Mouse (Mus musculus): ENCODE measurements around the gene Ostc. TPM values are rescaled to one million over a fixed set of nuclear protein-coding genes. Genes with fewer than 3 reads are reported as not detected.

Gene Ostc
- polyA plus RNA-seq, 1 experiment from 2014 or later, result 359 TPM

- no peaks in the 10 kb centered on the region for H3K9me3 ChIP-seq (replicated peaks; ENCODE audit: low read length)
- DNase-seq (ENCODE audit: low spot score) (no peak), ATAC-seq (replicated peaks; ENCODE audit: low FRiP score, low read depth) (no peak)
- WGBS, result 74% methylated on average over 2 of the region's 2 CpGs
- no peaks in the 10 kb centered on the region for H3K27me3 ChIP-seq (ENCODE audit: insufficient read depth, low read length)
- TF ChIP-seq CTCF (IDR thresholded peaks at IDR 0.05; ENCODE audit: low read depth), result no peak
- H3K36me3 ChIP-seq (ENCODE audit: insufficient read depth, low read length), result peaks cover 27% of the 10 kb centered on the region; the same call in 1 of the 2 replicates
- peaks cover 13% of the 10 kb centered on the region; the same call in 1 of the 2 replicates for H3K4me1 ChIP-seq (replicated peaks; ENCODE audit: insufficient read depth, low read length)
- no peak overlapping the region for H3K27ac ChIP-seq
- H3K4me3 ChIP-seq (replicated peaks; ENCODE audit: low read depth, low read length), result no peak overlapping the region
- H3K4me2 ChIP-seq (ENCODE audit: low read length), result no peak overlapping the region
- no peak overlapping the region for H3K9ac ChIP-seq (ENCODE audit: low read depth, low read length)
Observed at GRCm38 (mm10) chr3:130725718-130726117, 16.5 kb upstream of the Ostc start.

DNA sequence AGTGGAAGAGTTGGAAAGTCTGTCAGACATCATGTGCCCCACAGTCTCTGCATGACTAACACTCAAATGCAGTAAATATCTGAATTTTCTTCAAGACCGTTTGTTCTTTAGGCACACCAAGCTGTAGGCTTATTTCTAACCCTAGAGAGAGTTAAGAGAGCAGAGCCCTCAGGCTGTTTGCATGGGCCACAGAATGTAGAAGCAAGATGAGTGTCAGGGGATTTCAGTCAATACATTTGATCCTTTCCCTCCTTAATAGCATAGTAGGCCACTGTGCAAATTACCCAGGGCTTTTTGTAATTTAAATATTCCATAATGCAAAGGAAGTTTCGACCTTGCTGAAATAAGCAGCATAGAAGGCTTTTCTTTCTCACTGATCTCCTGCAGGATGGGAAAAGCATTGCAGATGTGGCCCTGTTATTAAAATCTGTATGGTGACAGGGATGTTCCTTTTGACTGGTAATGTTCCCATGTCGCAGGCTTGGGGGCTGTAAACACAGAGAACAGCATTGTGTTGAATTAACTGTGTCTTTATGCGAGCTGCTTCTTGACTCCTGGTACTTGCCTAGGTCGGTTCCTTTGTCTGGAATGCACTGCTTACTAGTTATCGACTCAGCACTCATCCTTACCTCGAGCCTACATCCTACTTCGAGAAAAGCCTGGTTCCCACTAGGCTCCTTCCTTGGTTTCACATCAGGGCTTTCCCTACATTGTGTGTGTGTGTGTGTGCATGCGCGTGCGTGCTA, 13.7 kb upstream of the Ostc start:
- no peak overlapping the region for H3K4me3 ChIP-seq (replicated peaks; ENCODE audit: low read depth, low read length)
- no peak overlapping the region for H3K9ac ChIP-seq (ENCODE audit: low read depth, low read length)
- no peak for ATAC-seq (replicated peaks; ENCODE audit: low FRiP score, low read depth)
- TF ChIP-seq CTCF (IDR thresholded peaks at IDR 0.05; ENCODE audit: low read depth), result no peak
- H3K36me3 ChIP-seq (ENCODE audit: insufficient read depth, low read length), result peaks cover 24% of the 10 kb centered on the region; the same call in 1 of the 2 replicates
- peaks cover 2% of the 10 kb centered on the region; the same call in 1 of the 2 replicates for H3K4me1 ChIP-seq (replicated peaks; ENCODE audit: insufficient read depth, low read length)
- no peak for DNase-seq (ENCODE audit: low spot score)
- H3K27me3 ChIP-seq (ENCODE audit: insufficient read depth, low read length), result no peaks in the 10 kb centered on the region
- H3K27ac ChIP-seq, result no peak overlapping the region
- no peak overlapping the region for H3K4me2 ChIP-seq (ENCODE audit: low read length)
- no peaks in the 10 kb centered on the region for H3K9me3 ChIP-seq (replicated peaks; ENCODE audit: low read length)
- WGBS, result 82% methylated on average over 11 of the region's 11 CpGs

DNA sequence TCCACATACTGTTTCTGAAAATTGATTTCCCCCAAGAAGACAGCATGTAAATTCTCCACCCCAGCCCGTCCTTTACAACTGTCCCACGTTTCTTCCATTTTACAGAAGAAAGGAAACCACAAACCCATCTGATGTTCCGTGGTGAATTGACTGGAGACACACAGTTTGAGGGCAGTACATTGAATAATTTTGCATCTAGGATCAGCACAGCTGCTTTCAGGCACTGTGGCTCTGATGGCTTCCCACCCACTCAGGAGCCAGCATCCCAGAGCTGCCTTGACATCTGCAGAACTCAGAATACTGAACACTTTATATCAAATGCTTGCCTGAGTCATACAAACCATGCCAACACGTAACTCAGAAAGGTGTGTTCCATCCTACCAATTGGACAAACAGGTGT, 11.0 kb upstream of the Ostc start:
- no peak overlapping the region for H3K4me2 ChIP-seq (ENCODE audit: low read length)
- H3K9me3 ChIP-seq (replicated peaks; ENCODE audit: low read length), result no peaks in the 10 kb centered on the region
- no peak for DNase-seq (ENCODE audit: low spot score)
- ATAC-seq (replicated peaks; ENCODE audit: low FRiP score, low read depth), result no peak
- H3K27me3 ChIP-seq (ENCODE audit: insufficient read depth, low read length), result no peaks in the 10 kb centered on the region
- no peaks in the 10 kb centered on the region for H3K36me3 ChIP-seq (ENCODE audit: insufficient read depth, low read length)
- WGBS, result 90% methylated on average over 4 of the region's 4 CpGs
- no peaks in the 10 kb centered on the region for H3K4me1 ChIP-seq (replicated peaks; ENCODE audit: insufficient read depth, low read length)
- no peak overlapping the region for H3K4me3 ChIP-seq (replicated peaks; ENCODE audit: low read depth, low read length)
- TF ChIP-seq CTCF (IDR thresholded peaks at IDR 0.05; ENCODE audit: low read depth), result no peak
- H3K27ac ChIP-seq, result no peak overlapping the region
- no peak overlapping the region for H3K9ac ChIP-seq (ENCODE audit: low read depth, low read length)

DNA sequence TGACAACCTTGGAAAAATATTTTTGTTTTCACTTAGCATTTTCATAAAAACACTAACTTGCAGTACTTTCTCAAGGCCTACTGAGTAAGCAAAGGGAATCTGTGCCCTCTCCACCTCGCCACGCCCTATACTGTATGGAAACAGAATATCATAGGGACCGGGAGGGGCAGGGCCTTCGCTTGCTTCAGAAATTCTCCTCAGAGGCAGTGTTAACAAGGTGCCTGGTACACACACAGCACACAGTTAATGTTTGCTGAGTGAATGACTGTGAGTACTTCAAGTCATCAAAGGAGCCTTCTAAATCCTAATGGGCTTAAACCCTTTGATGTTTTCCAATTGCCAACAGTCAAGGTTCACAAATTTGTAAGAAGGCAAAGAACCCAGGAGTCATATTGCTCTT, 9.6 kb upstream of the Ostc start:
- no peak overlapping the region for H3K9ac ChIP-seq (ENCODE audit: low read depth, low read length)
- no peak overlapping the region for H3K27ac ChIP-seq
- DNase-seq (ENCODE audit: low spot score), result no peak
- no peaks in the 10 kb centered on the region for H3K36me3 ChIP-seq (ENCODE audit: insufficient read depth, low read length)
- no peaks in the 10 kb centered on the region for H3K9me3 ChIP-seq (replicated peaks; ENCODE audit: low read length)
- no peak overlapping the region for H3K4me2 ChIP-seq (ENCODE audit: low read length)
- H3K4me3 ChIP-seq (replicated peaks; ENCODE audit: low read depth, low read length), result no peak overlapping the region
- no peak for TF ChIP-seq CTCF (IDR thresholded peaks at IDR 0.05; ENCODE audit: low read depth)
- no peak for ATAC-seq (replicated peaks; ENCODE audit: low FRiP score, low read depth)
- no peaks in the 10 kb centered on the region for H3K27me3 ChIP-seq (ENCODE audit: insufficient read depth, low read length)
- WGBS, result 86% methylated on average over 4 of the region's 4 CpGs
- H3K4me1 ChIP-seq (replicated peaks; ENCODE audit: insufficient read depth, low read length), result no peaks in the 10 kb centered on the region

- no peak overlapping the region for H3K27ac ChIP-seq
- no peaks in the 10 kb centered on the region for H3K36me3 ChIP-seq (ENCODE audit: insufficient read depth, low read length)
- DNase-seq (ENCODE audit: low spot score) (no peak), ATAC-seq (replicated peaks; ENCODE audit: low FRiP score, low read depth) (no peak)
- no peak overlapping the region for H3K4me3 ChIP-seq (replicated peaks; ENCODE audit: low read depth, low read length)
- no peak overlapping the region for H3K4me2 ChIP-seq (ENCODE audit: low read length)
- H3K9me3 ChIP-seq (replicated peaks; ENCODE audit: low read length), result no peaks in the 10 kb centered on the region
- no peaks in the 10 kb centered on the region for H3K4me1 ChIP-seq (replicated peaks; ENCODE audit: insufficient read depth, low read length)
- 88% methylated on average over 7 of the region's 7 CpGs for WGBS
- TF ChIP-seq CTCF (IDR thresholded peaks at IDR 0.05; ENCODE audit: low read depth), result no peak
- no peaks in the 10 kb centered on the region for H3K27me3 ChIP-seq (ENCODE audit: insufficient read depth, low read length)
- H3K9ac ChIP-seq (ENCODE audit: low read depth, low read length), result no peak overlapping the region
Observed at GRCm38 (mm10) chr3:130716555-130716954, 7.3 kb upstream of the Ostc start.

DNA sequence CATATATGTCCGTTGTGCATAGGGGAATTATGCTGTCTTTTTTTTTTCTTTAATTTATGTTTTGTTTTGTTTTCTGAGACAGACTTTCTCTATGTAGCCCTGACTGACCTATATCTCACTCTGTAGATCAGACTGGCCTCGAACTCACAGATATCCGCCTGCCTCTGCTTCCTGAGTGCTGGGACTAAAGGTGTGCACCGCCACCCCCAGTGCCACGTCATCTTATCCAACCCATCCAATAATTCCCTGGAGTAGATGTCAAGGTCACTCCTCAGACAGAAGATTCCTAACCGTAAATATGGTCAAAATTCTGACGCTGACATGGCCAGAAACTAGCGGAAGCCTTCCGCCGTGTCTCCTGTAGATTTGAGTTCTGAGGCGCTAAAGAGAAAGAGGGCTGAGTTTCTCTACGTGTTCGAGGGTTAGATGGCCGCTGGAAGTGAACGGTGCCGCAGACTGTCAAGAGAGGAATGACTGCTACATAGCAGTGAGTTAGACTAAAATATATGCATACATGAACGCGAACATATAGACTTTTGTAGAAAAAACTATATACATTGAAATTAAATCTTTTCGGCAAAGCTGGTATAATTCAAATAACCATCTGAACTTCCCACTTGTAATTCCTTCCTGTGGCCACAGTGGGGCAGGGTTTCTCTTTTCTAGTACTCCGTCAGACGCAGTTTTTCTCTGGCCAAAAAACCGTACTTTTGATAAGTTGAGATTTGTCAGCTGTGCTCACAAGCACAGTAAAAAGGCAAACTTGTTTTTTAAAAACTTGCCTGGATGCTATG, 5.7 kb upstream of the Ostc start:
- no peaks in the 10 kb centered on the region for H3K4me1 ChIP-seq (replicated peaks; ENCODE audit: insufficient read depth, low read length)
- H3K4me3 ChIP-seq (replicated peaks; ENCODE audit: low read depth, low read length), result peak overlapping the region; percentile 27
- H3K27me3 ChIP-seq (ENCODE audit: insufficient read depth, low read length), result no peaks in the 10 kb centered on the region
- no peak overlapping the region for H3K9ac ChIP-seq (ENCODE audit: low read depth, low read length)
- peak overlapping the region; percentile 52 for H3K4me2 ChIP-seq (ENCODE audit: low read length)
- no peak for ATAC-seq (replicated peaks; ENCODE audit: low FRiP score, low read depth)
- no peak overlapping the region for H3K27ac ChIP-seq
- WGBS, result 11% methylated on average over 22 of the region's 22 CpGs
- TF ChIP-seq CTCF (IDR thresholded peaks at IDR 0.05; ENCODE audit: low read depth), result peak; percentile 82
- DNase-seq (ENCODE audit: low spot score), result peak; percentile 94
- no peaks in the 10 kb centered on the region for H3K9me3 ChIP-seq (replicated peaks; ENCODE audit: low read length)
- no peaks in the 10 kb centered on the region for H3K36me3 ChIP-seq (ENCODE audit: insufficient read depth, low read length)

All from kidney, postnatal 0 days (tissue).